7 mouse cellular contexts compared by ENCODE assay signal in genomic region chr13:38960063-38961050, GRCm38 (mm10). TPM values are rescaled to one million over a fixed set of nuclear protein-coding genes. Genes with fewer than 3 reads are reported as not detected.
A peak's percentile ranks its signal among the peaks of the same experiment; 100 is the strongest.
DNase-seq lines count a peak whose midpoint lies in the region; ATAC-seq and TF ChIP-seq lines count a peak whose summit lies in the region.

Gene Slc35b3, minus strand, starts transcription at chr13:38960875.

- TF ChIP-seq POLR2A in spleen, adult 2 months (IDR thresholded peaks at IDR 0.05; ENCODE audit: low read depth, low read length), result peak; percentile 86

- no peak for TF ChIP-seq CTCF in spleen, adult 2 months (IDR thresholded peaks at IDR 0.05; ENCODE audit: extremely low read depth, insufficient read depth, insufficient read length, insufficient replicate concordance)

- H3K4me3 ChIP-seq in embryonic facial prominence, embryonic 11.5 days (ENCODE audit: low read depth, low read length), result peak within 1 kb of the TSS; percentile 86
- H3K4me3 ChIP-seq in limb, embryonic 12.5 days (replicated peaks), result peak within 1 kb of the TSS; percentile 85
- peak within 1 kb of the TSS; percentile 78 for H3K4me3 ChIP-seq in midbrain, embryonic 15.5 days
- H3K4me3 ChIP-seq in spleen, adult 2 months (ENCODE audit: extremely low read depth, insufficient read depth, insufficient read length), result peak within 1 kb of the TSS; percentile 91

- 2% methylated on average over 64 of the region's 67 CpGs for WGBS in embryonic facial prominence, embryonic 11.5 days
- 2% methylated on average over 67 of the region's 67 CpGs for WGBS in limb, embryonic 12.5 days
- 1% methylated on average over 67 of the region's 67 CpGs for WGBS in midbrain, embryonic 15.5 days
- WGBS in spleen, adult 2 months, result 2% methylated on average over 67 of the region's 67 CpGs

- H3K36me3 ChIP-seq in embryonic facial prominence, embryonic 11.5 days (replicated peaks; ENCODE audit: control insufficient read depth, insufficient read depth, low read depth, low read length), result no peaks in the 10 kb centered on the region; the same call in 1 of the 2 replicates
- peaks cover 5% of the 10 kb centered on the region for H3K36me3 ChIP-seq in limb, embryonic 12.5 days
- no peaks in the 10 kb centered on the region for H3K36me3 ChIP-seq in midbrain, embryonic 15.5 days (replicated peaks)
- H3K36me3 ChIP-seq in spleen, adult 2 months (ENCODE audit: control insufficient read depth, insufficient read depth, low read length), result peaks cover 3% of the 10 kb centered on the region

- no peaks in the 10 kb centered on the region for H3K4me1 ChIP-seq in embryonic facial prominence, embryonic 11.5 days (ENCODE audit: control insufficient read depth, insufficient read depth, low read length)
- peaks cover 7% of the 10 kb centered on the region; the same call in 1 of the 2 replicates for H3K4me1 ChIP-seq in limb, embryonic 12.5 days (replicated peaks)
- H3K4me1 ChIP-seq in midbrain, embryonic 15.5 days, result peaks cover 23% of the 10 kb centered on the region
- peaks cover 6% of the 10 kb centered on the region for H3K4me1 ChIP-seq in spleen, adult 2 months (ENCODE audit: control insufficient read depth, insufficient read depth, insufficient read length)

- H3K27me3 ChIP-seq in embryonic facial prominence, embryonic 11.5 days (ENCODE audit: control insufficient read depth, insufficient read depth, low read length), result no peaks in the 10 kb centered on the region
- H3K27me3 ChIP-seq in limb, embryonic 12.5 days, result no peaks in the 10 kb centered on the region
- H3K27me3 ChIP-seq in midbrain, embryonic 15.5 days (replicated peaks), result no peaks in the 10 kb centered on the region
- H3K27me3 ChIP-seq in spleen, adult 2 months (ENCODE audit: control insufficient read depth, insufficient read depth, low read length), result no peaks in the 10 kb centered on the region

- peak; percentile 93 for DNase-seq in adrenal gland, postnatal 14 days
- peak; percentile 87 for DNase-seq in embryonic facial prominence, embryonic 11.5 days (ENCODE audit: low spot score)
- DNase-seq in heart, adult 11 months, result peak; percentile 99
- DNase-seq in kidney, adult 18-20 months, result peak; percentile 87
- DNase-seq in spleen, adult 2 months (ENCODE audit: low read depth in 1 of 2, low spot score in 2 of 2), result peak; percentile 53 to 83

- H3K9ac ChIP-seq in embryonic facial prominence, embryonic 11.5 days (replicated peaks; ENCODE audit: low read length), result peak within 1 kb of the TSS; percentile 79
- peak within 1 kb of the TSS; percentile 80 for H3K9ac ChIP-seq in limb, embryonic 12.5 days (replicated peaks)
- H3K9ac ChIP-seq in midbrain, embryonic 15.5 days, result peak within 1 kb of the TSS; percentile 62

- no peaks in the 10 kb centered on the region for H3K9me3 ChIP-seq in embryonic facial prominence, embryonic 11.5 days (replicated peaks; ENCODE audit: control insufficient read depth, low read length)
- no peaks in the 10 kb centered on the region for H3K9me3 ChIP-seq in limb, embryonic 12.5 days
- H3K9me3 ChIP-seq in midbrain, embryonic 15.5 days, result no peaks in the 10 kb centered on the region

- peak within 1 kb of the TSS; percentile 42 for H3K4me2 ChIP-seq in embryonic facial prominence, embryonic 11.5 days (ENCODE audit: low read depth, low read length)
- peak within 1 kb of the TSS; percentile 66 for H3K4me2 ChIP-seq in limb, embryonic 12.5 days
- peak within 1 kb of the TSS; percentile 51 for H3K4me2 ChIP-seq in midbrain, embryonic 15.5 days

- 0 out of 2 replicates have a peak within 1 kb of the TSS, but pooled peaks have one; percentile 17 for H3K27ac ChIP-seq in embryonic facial prominence, embryonic 11.5 days (replicated peaks; ENCODE audit: low read depth, low read length)
- peak within 1 kb of the TSS; percentile 84 for H3K27ac ChIP-seq in limb, embryonic 12.5 days
- peak within 1 kb of the TSS; percentile 56 for H3K27ac ChIP-seq in midbrain, embryonic 15.5 days
- H3K27ac ChIP-seq in spleen, adult 2 months (ENCODE audit: insufficient read depth, low read length), result peak within 1 kb of the TSS; percentile 86

- ATAC-seq in embryonic facial prominence, embryonic 11.5 days (replicated peaks; ENCODE audit: insufficient number of reproducible peaks, low FRiP score, low TSS enrichment, low read depth), result peak; percentile 97
- peak; percentile 98 for ATAC-seq in limb, embryonic 12.5 days (ENCODE audit: insufficient number of reproducible peaks, insufficient read depth, low FRiP score, low TSS enrichment, low read depth)
- peak; percentile 99 for ATAC-seq in midbrain, embryonic 15.5 days (replicated peaks)

RNA-seq across cellular contexts. Expression of gene Slc35b3, which starts in this region (rescaled TPM):
- total RNA-seq in adrenal gland, postnatal 14 days (2021), result 23.6 and 25.6 TPM in 2 replicates
- 30.6 and 35.1 TPM in 2 replicates for polyA plus RNA-seq in embryonic facial prominence, embryonic 11.5 days (2014; fragmentation: Nextera tagmentation; extraction: Ambion mirVana)
- polyA plus RNA-seq in limb, embryonic 12.5 days (2016; fragmentation: Nextera tagmentation; extraction: Ambion mirVana), result 32.9 and 34.6 TPM in 2 replicates
- polyA plus RNA-seq in midbrain, embryonic 15.5 days (2015; fragmentation: Nextera tagmentation; extraction: Ambion mirVana), result 33.6 and 35.4 TPM in 2 replicates
- 12.9 and 13.3 TPM in 2 replicates for polyA plus RNA-seq in spleen, adult 2 months (2012; rRNA removed)

Comparison
In these comparisons a context has a peak if more than half of its experiments do, and no peak if none do; other contexts are left out.
1. Peak in every context shown above with its lines: DNase-seq, ATAC-seq, H3K4me3 ChIP-seq and H3K27ac ChIP-seq.
2. H3K27ac ChIP-seq: peak in every context shown above with its lines; median percentile 86 in spleen, adult 2 months; 84 in limb, embryonic 12.5 days; 56 in midbrain, embryonic 15.5 days; 17 in embryonic facial prominence, embryonic 11.5 days.